Mouse (Mus musculus): ENCODE data around the gene Pgm5. TPM values are rescaled to one million over a fixed set of nuclear protein-coding genes. Genes with fewer than 3 reads are reported as not detected.

Pgm5 gene
- polyA plus RNA-seq, 1 experiment from 2014 or later, result 5.2 TPM

DNA sequence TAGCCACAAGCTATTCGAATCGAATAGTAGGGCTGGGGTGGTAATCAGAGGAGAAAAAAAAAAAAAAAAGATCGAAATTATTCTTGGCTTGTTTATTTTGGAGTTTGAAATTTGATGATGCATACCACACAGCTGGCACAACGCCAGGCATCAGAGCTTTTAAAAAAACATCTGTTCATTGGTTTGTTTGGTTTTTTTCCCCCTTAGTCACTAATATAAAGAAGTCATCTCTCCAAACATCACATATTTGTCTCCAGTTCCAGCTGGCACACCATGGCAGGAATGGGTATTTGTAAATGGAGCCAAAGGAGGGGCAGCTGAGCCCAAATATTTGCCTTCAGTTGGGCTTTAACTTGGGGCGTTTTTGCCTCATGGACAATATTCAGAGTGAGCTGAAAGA, 131.0 kb downstream of the Pgm5 start:
- peaks cover under 1% of the 10 kb centered on the region; the same call in 1 of the 2 replicates for H3K4me1 ChIP-seq (ENCODE audit: control insufficient read depth, insufficient read depth, low read length)
- H3K4me2 ChIP-seq (ENCODE audit: low read depth, low read length), result no peak overlapping the region
- H3K9ac ChIP-seq (ENCODE audit: low read length), result no peak overlapping the region
- WGBS, result 60% methylated on average over 5 of the region's 5 CpGs
- no peak overlapping the region for H3K27ac ChIP-seq (ENCODE audit: low read length)
- H3K4me3 ChIP-seq (ENCODE audit: low read length), result no peak overlapping the region
- H3K36me3 ChIP-seq (ENCODE audit: control insufficient read depth, insufficient read depth), result no peaks in the 10 kb centered on the region
- H3K27me3 ChIP-seq (ENCODE audit: control insufficient read depth, insufficient read depth, low read length), result no peaks in the 10 kb centered on the region
- ATAC-seq (replicated peaks; ENCODE audit: extremely low read depth, insufficient read depth, low FRiP score), result no peak
- no peaks in the 10 kb centered on the region for H3K9me3 ChIP-seq (replicated peaks; ENCODE audit: control insufficient read depth, low read length)

GRCm38 (mm10) chr19:24724362-24724761, 137.3 kb downstream of the Pgm5 start:
- 51% methylated on average over 10 of the region's 10 CpGs for WGBS
- no peak for ATAC-seq (replicated peaks; ENCODE audit: extremely low read depth, insufficient read depth, low FRiP score)
- H3K4me2 ChIP-seq (ENCODE audit: low read depth, low read length), result no peak overlapping the region

DNA sequence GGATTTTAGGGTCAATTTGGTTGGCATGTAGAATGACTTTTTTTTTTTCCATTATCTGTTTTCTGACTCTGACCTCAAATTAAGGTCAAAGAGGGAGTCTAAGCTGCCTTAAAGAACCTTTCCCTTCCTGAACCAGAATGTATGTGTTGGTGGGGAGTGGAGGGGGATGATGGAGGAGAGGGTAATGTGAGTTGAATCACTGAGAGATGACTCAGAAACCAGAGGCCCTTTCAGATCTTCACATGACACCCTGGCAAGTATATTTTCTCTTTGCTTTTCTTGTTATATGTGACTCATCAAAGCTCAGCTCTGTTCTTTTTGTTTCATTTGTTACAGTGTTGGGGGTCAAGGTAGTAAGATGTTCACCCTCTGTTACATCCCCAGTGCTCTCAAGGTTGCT, 141.2 kb downstream of the Pgm5 start:
- Histone ChIP-seq H3K4me1 (ENCODE audit: control insufficient read depth, insufficient read depth, low read length) (peaks cover 9% of the 10 kb centered on the region), H3K4me3 (ENCODE audit: low read length) (no peak overlapping the region), H3K36me3 (ENCODE audit: control insufficient read depth, insufficient read depth) (0 out of 2 replicates have a peak, but pooled peaks cover 4% of the 10 kb centered on the region), H3K9me3 (replicated peaks; ENCODE audit: control insufficient read depth, low read length) (peaks cover 4% of the 10 kb centered on the region; the same call in 1 of the 2 replicates), H3K27ac (ENCODE audit: low read length) (no peak overlapping the region), H3K27me3 (ENCODE audit: control insufficient read depth, insufficient read depth, low read length) (no peaks in the 10 kb centered on the region), H3K9ac (ENCODE audit: low read length) (no peak overlapping the region), H3K4me2 (ENCODE audit: low read depth, low read length) (no peak overlapping the region)
- ATAC-seq (replicated peaks; ENCODE audit: extremely low read depth, insufficient read depth, low FRiP score), result no peak

More at GRCm38 (mm10) chr19:24724362-24724761, 137.3 kb downstream of the Pgm5 start:
- Histone ChIP-seq H3K9ac (ENCODE audit: low read length) (no peak overlapping the region), H3K4me1 (ENCODE audit: control insufficient read depth, insufficient read depth, low read length) (peaks cover 9% of the 10 kb centered on the region), H3K36me3 (ENCODE audit: control insufficient read depth, insufficient read depth) (0 out of 2 replicates have a peak, but pooled peaks cover 4% of the 10 kb centered on the region), H3K27ac (ENCODE audit: low read length) (no peak overlapping the region), H3K27me3 (ENCODE audit: control insufficient read depth, insufficient read depth, low read length) (no peaks in the 10 kb centered on the region), H3K4me3 (ENCODE audit: low read length) (no peak overlapping the region), H3K9me3 (replicated peaks; ENCODE audit: control insufficient read depth, low read length) (no peaks in the 10 kb centered on the region)

GRCm38 (mm10) chr19:24719504-24719903, 142.2 kb downstream of the Pgm5 start:
- no peak overlapping the region for H3K27ac ChIP-seq (ENCODE audit: low read length)
- 0 out of 2 replicates have a peak, but pooled peaks cover 2% of the 10 kb centered on the region for H3K36me3 ChIP-seq (ENCODE audit: control insufficient read depth, insufficient read depth)
- H3K9me3 ChIP-seq (replicated peaks; ENCODE audit: control insufficient read depth, low read length), result peaks cover 4% of the 10 kb centered on the region; the same call in 1 of the 2 replicates
- no peaks in the 10 kb centered on the region for H3K27me3 ChIP-seq (ENCODE audit: control insufficient read depth, insufficient read depth, low read length)
- WGBS, result 83% methylated on average over 4 of the region's 4 CpGs
- no peak for ATAC-seq (replicated peaks; ENCODE audit: extremely low read depth, insufficient read depth, low FRiP score)
- H3K4me3 ChIP-seq (ENCODE audit: low read length), result no peak overlapping the region
- peaks cover 2% of the 10 kb centered on the region; the same call in 1 of the 2 replicates for H3K4me1 ChIP-seq (ENCODE audit: control insufficient read depth, insufficient read depth, low read length)
- H3K9ac ChIP-seq (ENCODE audit: low read length), result no peak overlapping the region
- H3K4me2 ChIP-seq (ENCODE audit: low read depth, low read length), result no peak overlapping the region

DNA sequence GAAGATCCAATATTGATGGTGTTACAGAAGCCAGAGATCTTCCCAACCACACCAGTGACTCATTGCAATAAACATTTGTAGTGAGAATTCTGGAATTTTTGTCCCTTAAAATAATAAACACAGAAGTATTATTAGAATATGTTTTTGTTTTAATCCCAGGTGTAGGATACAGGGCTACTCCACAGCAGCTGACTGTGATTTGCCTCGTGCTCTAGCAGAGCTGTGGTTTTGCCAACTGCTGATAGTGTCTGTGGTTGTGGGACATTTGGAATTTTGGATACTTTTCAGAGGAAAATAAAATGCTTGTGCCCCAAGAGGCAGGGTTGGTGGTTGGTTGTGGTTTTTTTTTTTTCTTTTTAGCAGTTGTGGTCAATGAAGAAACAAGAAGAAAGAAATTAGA, 143.6 kb downstream of the Pgm5 start:
- no peak for ATAC-seq (replicated peaks; ENCODE audit: extremely low read depth, insufficient read depth, low FRiP score)
- Histone ChIP-seq H3K4me3 (ENCODE audit: low read length) (no peak overlapping the region), H3K9ac (ENCODE audit: low read length) (no peak overlapping the region), H3K4me2 (ENCODE audit: low read depth, low read length) (no peak overlapping the region), H3K27me3 (ENCODE audit: control insufficient read depth, insufficient read depth, low read length) (no peaks in the 10 kb centered on the region), H3K36me3 (ENCODE audit: control insufficient read depth, insufficient read depth) (no peaks in the 10 kb centered on the region), H3K9me3 (replicated peaks; ENCODE audit: control insufficient read depth, low read length) (peaks cover 4% of the 10 kb centered on the region; the same call in 1 of the 2 replicates), H3K27ac (ENCODE audit: low read length) (no peak overlapping the region), H3K4me1 (ENCODE audit: control insufficient read depth, insufficient read depth, low read length) (no peaks in the 10 kb centered on the region)
- WGBS, result 68% methylated on average over 1 of the region's 1 CpGs

GRCm38 (mm10) chr19:24716303-24717097, 145.2 kb downstream of the Pgm5 start:
- peaks cover 4% of the 10 kb centered on the region; the same call in 1 of the 2 replicates for H3K9me3 ChIP-seq (replicated peaks; ENCODE audit: control insufficient read depth, low read length)
- no peak overlapping the region for H3K9ac ChIP-seq (ENCODE audit: low read length)
- ATAC-seq (replicated peaks; ENCODE audit: extremely low read depth, insufficient read depth, low FRiP score), result no peak
- 69% methylated on average over 7 of the region's 7 CpGs for WGBS
- no peaks in the 10 kb centered on the region for H3K36me3 ChIP-seq (ENCODE audit: control insufficient read depth, insufficient read depth)
- H3K4me2 ChIP-seq (ENCODE audit: low read depth, low read length), result no peak overlapping the region
- no peak overlapping the region for H3K27ac ChIP-seq (ENCODE audit: low read length)
- H3K27me3 ChIP-seq (ENCODE audit: control insufficient read depth, insufficient read depth, low read length), result no peaks in the 10 kb centered on the region
- H3K4me1 ChIP-seq (ENCODE audit: control insufficient read depth, insufficient read depth, low read length), result no peaks in the 10 kb centered on the region
- no peak overlapping the region for H3K4me3 ChIP-seq (ENCODE audit: low read length)

GRCm38 (mm10) chr19:24708032-24708431, 153.6 kb downstream of the Pgm5 start:
- Histone ChIP-seq H3K9me3 (replicated peaks; ENCODE audit: control insufficient read depth, low read length) (no peaks in the 10 kb centered on the region), H3K4me3 (ENCODE audit: low read length) (no peak overlapping the region), H3K4me2 (ENCODE audit: low read depth, low read length) (peak overlapping the region; percentile 25; the same call in 1 of the 2 replicates), H3K9ac (ENCODE audit: low read length) (no peak overlapping the region), H3K27ac (ENCODE audit: low read length) (peak overlapping the region; percentile 89), H3K27me3 (ENCODE audit: control insufficient read depth, insufficient read depth, low read length) (no peaks in the 10 kb centered on the region), H3K36me3 (ENCODE audit: control insufficient read depth, insufficient read depth) (no peaks in the 10 kb centered on the region), H3K4me1 (ENCODE audit: control insufficient read depth, insufficient read depth, low read length) (peaks cover 28% of the 10 kb centered on the region)
- 16% methylated on average over 7 of the region's 7 CpGs for WGBS
- peak; percentile 83 for ATAC-seq (replicated peaks; ENCODE audit: extremely low read depth, insufficient read depth, low FRiP score)

DNA sequence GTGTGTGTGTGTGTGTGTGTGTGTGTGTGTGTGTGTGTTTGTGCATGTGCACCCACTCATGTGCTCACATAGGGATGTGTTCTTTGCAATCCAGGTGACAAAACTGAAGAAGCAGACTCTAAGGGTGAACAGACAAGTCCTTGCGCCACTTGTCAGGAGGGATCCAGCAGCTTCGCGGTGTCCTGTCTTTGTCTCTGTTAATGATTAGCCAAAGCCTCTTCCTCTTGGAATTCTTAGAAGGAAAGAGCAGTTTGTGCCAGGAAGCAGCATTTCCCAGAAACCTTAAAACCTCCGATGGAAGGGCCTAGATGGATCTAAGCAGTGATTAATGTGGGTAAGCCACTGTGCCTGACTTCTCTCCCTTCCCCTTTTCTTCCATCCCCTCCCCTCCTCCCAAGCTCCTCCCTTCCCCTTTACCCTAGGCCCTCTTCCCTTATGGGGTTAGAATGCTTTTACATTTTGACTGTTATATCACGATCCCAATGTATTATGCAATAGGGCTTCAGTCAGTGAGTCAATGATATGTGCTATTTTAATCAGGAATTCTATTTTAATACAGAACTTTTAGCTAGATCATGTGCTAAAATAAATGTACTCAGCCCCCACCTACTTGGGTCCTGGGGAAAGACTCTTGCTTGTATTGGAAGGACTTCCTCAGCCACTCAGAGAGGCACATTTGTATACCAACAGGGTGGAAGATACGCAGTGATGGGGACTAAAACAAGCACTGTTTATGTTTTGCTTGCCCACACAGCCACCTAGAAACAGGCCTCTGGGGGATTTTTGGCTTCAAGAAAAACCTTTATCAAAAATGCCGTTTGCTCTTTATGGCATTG, 154.4 kb downstream of the Pgm5 start:
- ATAC-seq (replicated peaks; ENCODE audit: extremely low read depth, insufficient read depth, low FRiP score), result no peak
- WGBS, result 58% methylated on average over 7 of the region's 7 CpGs
- Histone ChIP-seq H3K27me3 (ENCODE audit: control insufficient read depth, insufficient read depth, low read length) (no peaks in the 10 kb centered on the region), H3K36me3 (ENCODE audit: control insufficient read depth, insufficient read depth) (no peaks in the 10 kb centered on the region), H3K4me3 (ENCODE audit: low read length) (no peak overlapping the region), H3K27ac (ENCODE audit: low read length) (peak overlapping the region; percentile 89), H3K4me2 (ENCODE audit: low read depth, low read length) (peak overlapping the region; percentile 25; the same call in 1 of the 2 replicates), H3K9ac (ENCODE audit: low read length) (no peak overlapping the region), H3K9me3 (replicated peaks; ENCODE audit: control insufficient read depth, low read length) (no peaks in the 10 kb centered on the region), H3K4me1 (ENCODE audit: control insufficient read depth, insufficient read depth, low read length) (peaks cover 28% of the 10 kb centered on the region)

GRCm38 (mm10) chr19:24705395-24705794, 156.3 kb downstream of the Pgm5 start:
- H3K36me3 ChIP-seq (ENCODE audit: control insufficient read depth, insufficient read depth), result no peaks in the 10 kb centered on the region
- H3K27ac ChIP-seq (ENCODE audit: low read length), result no peak overlapping the region
- WGBS, result 75% methylated on average over 1 of the region's 1 CpGs
- no peak overlapping the region for H3K4me3 ChIP-seq (ENCODE audit: low read length)
- H3K9me3 ChIP-seq (replicated peaks; ENCODE audit: control insufficient read depth, low read length), result no peaks in the 10 kb centered on the region
- no peak overlapping the region for H3K4me2 ChIP-seq (ENCODE audit: low read depth, low read length)
- H3K27me3 ChIP-seq (ENCODE audit: control insufficient read depth, insufficient read depth, low read length), result no peaks in the 10 kb centered on the region
- no peak overlapping the region for H3K9ac ChIP-seq (ENCODE audit: low read length)
- H3K4me1 ChIP-seq (ENCODE audit: control insufficient read depth, insufficient read depth, low read length), result peaks cover 35% of the 10 kb centered on the region
- no peak for ATAC-seq (replicated peaks; ENCODE audit: extremely low read depth, insufficient read depth, low FRiP score)
